Mouse (Mus musculus): ENCODE results near the gene Arpc5.
A peak's percentile ranks its signal among the peaks of the same experiment; 100 is the strongest.
"Not testable (repeated sequence)": the region's sequence is repeated elsewhere in the genome, so short reads cannot be mapped to it uniquely, and the experiment has no call there.

Gene Arpc5

DNA sequence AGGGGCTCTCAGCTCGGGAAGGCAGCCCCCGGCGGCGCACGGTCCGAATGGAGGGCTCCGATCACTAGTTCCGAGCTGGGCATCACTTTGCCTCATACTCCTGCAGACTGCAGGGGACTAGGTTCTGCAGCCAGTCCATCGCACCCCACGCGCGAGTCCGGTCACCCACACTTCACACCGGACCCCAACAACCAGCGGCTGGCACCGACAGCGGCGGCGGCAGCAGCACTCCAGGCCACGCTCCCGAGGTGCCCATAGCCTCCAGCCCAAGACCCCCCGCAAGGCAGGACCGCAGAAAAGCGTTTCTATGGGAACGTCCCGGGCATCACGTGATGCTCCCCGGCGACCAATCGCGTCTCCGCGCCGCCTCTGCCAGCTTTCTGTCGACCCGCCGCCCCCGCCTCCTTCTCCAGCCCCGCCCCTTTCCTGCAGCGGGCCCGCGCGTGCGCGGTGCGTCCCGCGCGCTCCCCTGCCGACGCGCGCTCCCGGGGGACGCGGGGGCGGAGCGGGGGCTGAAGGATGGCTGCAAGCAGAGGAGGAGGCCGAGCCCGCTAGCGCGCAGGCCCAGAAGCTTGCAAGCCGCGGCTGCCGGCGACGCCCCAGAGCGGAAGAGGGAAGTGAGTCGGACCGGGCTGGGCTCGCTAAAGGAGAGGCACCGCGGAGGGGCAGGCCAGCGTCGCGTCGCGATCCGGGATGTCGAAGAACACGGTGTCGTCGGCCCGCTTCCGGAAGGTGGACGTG is at the start of gene Arpc5, which contains the start of gene Rgl1:
Gene Arpc5, plus strand, starts transcription at position 511 of the 741 bp plus-strand sequence.
Gene Rgl1, minus strand, starts transcription at position 320 of the 741 bp plus-strand sequence.
- peak; percentile 98 for DNase-seq

GRCm38 (mm10) chr1:152717329-152717728 is 49.0 kb upstream of the Arpc5 start:
- DNase-seq = no peak

- DNase-seq = no peak
Measured at GRCm38 (mm10) chr1:152718200-152718599, 48.1 kb upstream of the Arpc5 start.

- DNase-seq = no peak
Measured at GRCm38 (mm10) chr1:152720969-152721368, 45.4 kb upstream of the Arpc5 start.

GRCm38 (mm10) chr1:152721535-152722198 is 44.7 kb upstream of the Arpc5 start:
- DNase-seq = no peak

- no peak for DNase-seq
Measured at GRCm38 (mm10) chr1:152724286-152724685, 42.1 kb upstream of the Arpc5 start.

GRCm38 (mm10) chr1:152726095-152726494 is 40.2 kb upstream of the Arpc5 start:
- DNase-seq = no peak

- DNase-seq = no peak
Measured at GRCm38 (mm10) chr1:152727604-152728236, 38.6 kb upstream of the Arpc5 start.

GRCm38 (mm10) chr1:152738793-152739192 is 27.5 kb upstream of the Arpc5 start:
- no peak for DNase-seq

DNA sequence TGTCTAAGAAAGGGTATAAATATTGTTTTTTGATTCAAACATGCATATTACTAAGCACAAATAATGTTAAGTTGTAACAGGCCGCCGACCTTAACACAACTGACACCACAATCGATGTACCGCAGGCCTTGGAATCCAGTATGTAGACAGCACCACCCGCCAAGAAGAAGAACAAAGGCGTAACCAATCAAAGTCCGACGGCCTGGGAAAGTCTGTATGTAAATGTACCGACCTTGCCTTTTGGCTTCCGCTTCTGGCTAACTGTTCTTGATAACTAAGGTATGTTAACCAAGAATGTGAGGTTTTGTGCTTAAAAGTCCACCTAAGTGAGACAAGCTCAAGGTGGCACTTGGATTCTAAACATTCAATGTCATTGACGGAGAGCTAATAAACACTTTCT is 27.0 kb upstream of the Arpc5 start:
- no peak for DNase-seq

DNA sequence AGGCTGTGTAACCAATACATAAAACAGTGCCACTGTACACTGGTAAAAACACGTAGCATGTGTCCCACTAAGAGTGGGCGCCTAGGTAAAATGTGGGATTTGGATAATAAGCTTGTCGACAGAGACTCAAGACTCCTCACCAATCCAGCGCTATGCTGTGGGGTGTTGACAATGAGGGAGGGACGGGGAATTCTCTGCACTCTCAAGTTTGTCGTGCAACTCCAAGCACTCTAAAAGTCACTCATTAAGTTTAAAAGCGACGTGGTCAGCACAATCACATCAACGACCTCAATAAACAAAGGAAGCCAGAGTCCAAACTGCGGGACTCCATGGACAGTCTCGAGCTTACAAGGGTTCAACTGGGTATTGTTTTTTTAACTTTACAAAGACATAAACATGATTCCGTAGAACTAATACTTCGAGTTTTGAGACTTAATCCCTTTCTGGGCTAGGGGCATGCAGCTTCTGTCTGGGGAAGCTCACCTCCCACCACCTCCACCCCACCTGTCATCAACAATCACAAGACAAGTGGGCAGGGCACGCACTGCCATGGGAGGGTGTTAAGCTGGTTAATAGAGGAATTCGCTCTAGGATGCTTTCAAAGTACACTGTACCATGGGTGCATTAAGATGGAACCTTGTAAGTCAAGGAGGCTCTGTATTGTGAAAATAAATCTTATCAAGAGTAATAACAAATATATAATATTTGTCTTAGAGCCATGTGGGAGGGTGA is 23.1 kb upstream of the Arpc5 start:
- DNase-seq = no peak

DNA sequence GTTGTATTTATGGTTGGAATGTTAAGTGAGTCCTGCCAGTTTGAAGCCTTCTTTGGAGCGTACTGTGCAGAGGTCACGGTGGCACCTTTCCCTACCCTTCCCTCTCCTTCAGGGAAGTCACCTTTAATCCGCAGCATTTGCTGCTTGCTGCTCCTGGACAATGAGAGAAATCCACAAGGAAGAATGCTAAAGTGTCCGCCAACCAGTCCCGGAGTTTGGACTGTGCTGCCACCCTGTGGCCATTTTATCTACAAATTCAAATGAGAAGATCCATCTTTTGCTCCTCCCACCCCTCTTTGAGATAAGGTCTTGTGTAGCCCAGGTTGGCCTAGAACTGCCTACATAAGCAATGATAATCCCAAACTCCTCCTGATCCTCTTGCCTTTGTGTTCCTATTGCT is 19.9 kb upstream of the Arpc5 start:
- peak; percentile 69 for DNase-seq

DNA sequence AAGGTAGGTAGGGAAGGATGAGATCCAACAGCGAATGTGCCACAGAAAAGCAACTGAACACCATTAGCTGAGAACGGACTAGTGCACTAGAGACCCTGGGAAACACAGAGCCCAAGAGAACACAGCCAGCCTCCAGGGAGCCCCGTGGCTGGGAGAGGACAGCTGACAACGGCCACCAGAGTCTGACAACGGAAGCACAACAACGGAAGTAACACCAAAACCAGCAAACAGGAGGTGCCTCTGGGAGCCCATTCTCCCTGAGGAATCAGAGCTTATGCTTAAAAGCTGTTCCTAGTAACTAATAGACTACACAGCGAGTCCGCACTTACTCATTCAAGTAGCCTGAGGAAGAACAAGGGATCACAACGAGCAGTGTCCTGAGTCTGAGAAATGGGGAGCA is 17.1 kb upstream of the Arpc5 start:
- no peak for DNase-seq

DNA sequence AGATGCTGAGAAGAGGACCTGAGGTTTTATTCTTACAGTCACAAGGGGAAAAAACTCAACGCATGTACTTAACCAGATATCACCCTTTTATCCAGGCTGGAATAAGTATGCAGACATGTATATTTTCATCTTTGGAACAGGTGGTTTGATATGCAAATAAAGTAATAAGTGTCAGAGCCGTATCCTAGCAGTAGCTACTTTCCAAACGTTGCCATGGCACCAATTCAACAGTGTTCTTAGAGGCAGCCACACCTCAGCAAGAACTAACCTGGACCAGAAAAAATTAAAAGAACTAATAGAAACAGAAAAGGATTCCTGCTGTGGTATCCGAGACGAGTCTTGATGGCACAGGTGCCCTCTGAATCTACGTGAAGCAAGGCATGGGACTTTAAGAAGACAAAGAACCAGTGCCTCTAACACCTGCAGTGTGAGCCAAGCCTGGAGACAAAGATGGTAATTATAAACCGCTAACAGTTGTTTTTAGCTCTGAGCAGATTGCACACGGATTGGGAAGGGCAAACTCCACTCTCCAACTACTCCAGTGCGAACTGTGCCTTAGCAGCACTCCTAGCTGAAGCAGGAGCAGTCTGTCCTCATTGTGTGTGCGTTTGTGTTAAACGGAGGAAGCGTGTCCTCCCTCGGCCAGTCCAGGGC is 15.9 kb upstream of the Arpc5 start, which contains the start of gene Apobec4:
Gene Apobec4, plus strand, starts transcription at position 240 of the 654 bp plus-strand sequence.
- DNase-seq = no peak

DNA sequence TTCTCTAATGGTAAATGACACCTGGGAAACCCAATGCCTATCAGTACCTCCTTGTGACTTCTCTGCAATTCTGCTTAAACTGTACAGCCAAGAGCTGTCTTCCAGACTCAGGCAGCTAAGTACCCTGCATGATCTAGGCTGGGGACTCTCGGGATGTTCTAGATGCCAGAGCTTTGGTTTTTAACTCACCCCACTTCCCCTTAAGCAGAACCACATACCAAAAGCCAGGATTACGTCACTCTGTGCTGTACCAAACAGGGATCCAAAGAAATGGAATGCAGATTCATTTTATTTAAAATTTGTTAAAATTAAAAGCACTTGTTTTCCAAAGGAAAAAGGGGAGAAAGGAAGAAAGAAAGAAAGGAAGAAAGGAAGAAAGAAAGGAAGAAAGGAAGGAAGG is 4.6 kb upstream of the Arpc5 start:
- no peak for DNase-seq

DNA sequence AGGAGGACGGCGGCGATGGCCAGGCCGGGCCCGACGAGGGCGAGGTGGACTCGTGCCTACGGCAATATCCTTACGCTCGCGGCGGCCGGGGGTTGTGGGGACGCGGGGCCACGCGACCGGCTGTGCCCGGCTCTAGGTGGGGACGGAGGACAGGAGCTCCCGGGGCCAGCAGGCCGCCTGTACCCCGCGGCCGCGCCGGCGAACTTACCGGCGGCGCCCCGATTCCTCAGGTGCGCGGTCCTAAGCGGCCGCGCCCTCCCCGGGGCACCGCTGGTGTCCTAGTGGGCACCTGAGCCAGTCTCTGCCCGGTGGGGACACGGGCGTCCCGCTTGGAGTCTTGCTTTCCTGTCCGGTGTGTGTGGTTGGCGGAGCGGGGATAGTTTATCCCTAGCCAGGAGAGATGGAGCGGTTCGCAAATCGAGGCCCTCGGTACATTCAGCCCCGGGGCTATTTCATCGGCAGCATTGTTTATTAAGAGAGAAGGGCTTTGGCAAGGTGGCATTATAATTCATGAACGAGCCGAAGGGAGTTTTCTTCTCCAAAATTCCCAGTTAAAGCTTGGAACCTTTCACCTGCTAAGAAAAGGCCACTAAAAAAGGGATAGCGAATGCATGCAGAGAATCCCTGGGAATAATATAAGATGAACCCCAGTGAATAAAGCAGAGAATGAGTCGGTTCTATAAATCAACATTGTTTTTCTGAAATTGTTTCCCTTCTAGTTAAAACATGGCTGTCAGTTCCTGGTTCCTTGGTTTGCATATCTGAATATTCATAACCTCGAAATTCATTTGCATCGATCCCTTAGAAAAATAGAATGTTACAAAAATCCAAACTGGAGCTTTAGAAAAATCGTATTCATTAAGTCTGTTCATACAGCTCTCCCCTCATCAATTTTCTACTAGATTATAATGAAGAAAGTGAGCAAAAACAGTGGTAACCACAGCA is 734 bp downstream of the Arpc5 start:
- no peak for DNase-seq

DNA sequence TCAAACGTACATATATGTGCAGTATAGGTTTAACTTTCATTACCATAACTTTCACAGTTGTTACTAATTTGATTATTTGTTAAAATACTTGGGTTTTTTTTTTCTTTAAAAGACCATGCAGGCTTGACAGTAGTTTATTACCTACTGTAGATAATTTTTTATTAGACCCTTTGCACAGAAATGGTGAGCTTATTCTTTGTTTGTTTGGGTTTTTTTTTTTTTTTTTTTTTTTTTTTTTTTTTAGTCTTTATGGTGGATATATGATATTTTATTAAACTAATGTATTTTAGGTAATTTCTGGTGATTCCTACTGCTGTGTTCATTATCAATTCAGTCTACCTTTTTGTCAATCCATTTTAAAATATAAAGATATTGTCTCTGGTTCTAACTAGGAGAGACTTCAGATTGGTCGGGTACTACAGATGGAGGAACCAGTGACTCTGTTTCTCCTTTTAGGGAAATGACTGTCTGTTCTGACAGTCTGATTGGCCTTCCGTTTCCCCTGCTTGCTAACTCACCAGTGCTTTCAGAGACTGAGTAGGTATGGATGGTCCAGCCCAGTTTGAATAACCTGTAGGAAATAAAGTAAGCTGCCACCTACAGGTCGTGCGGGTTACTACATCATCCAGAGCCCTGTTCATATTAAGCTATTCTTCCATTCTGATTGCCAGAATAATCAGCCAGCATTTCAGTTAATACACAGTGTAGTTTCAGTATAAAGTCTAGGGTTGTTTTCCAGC is 1.6 kb downstream of the Arpc5 start:
- DNase-seq = peak; percentile 81

GRCm38 (mm10) chr1:152771016-152771415 is 4.7 kb downstream of the Arpc5 start:
- no peak for DNase-seq

DNA sequence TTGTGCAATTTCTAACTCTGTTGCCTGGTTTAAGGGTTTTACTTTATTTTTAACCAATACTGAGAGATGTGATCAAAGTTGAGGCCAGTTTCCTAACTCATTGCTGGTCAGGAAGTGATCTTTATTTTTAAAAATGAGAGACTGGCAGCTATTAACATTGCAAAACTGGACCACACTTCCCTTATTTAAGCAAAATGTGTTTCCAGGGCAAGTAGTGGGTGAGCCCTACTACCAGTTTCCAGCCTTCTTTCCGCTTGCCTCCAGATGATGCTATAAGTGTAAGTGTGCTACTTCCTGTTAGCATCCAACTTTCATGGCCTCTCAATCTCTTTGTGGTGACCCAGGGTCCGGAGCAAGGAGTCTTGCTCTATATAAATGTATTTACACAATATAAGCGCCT is 8.3 kb downstream of the Arpc5 start:
- DNase-seq = not testable (repeated sequence)

- peak; percentile 67 for DNase-seq
Measured at GRCm38 (mm10) chr1:152779071-152779737, 12.9 kb downstream of the Arpc5 start.
